Mouse (Mus musculus) layer of hippocampus, adult 11-12 months (tissue): ENCODE results near the gene Mpnd.
"Not testable (repeated sequence)": the region's sequence is repeated elsewhere in the genome, so short reads cannot be mapped to it uniquely, and the experiment has no call there.

Experiments used
- DNase-seq: peaks from one replicate; pipeline ENCODE4 v3.0.0; 2022; ENCODE audit warnings: low spot score

Mpnd gene

DNA sequence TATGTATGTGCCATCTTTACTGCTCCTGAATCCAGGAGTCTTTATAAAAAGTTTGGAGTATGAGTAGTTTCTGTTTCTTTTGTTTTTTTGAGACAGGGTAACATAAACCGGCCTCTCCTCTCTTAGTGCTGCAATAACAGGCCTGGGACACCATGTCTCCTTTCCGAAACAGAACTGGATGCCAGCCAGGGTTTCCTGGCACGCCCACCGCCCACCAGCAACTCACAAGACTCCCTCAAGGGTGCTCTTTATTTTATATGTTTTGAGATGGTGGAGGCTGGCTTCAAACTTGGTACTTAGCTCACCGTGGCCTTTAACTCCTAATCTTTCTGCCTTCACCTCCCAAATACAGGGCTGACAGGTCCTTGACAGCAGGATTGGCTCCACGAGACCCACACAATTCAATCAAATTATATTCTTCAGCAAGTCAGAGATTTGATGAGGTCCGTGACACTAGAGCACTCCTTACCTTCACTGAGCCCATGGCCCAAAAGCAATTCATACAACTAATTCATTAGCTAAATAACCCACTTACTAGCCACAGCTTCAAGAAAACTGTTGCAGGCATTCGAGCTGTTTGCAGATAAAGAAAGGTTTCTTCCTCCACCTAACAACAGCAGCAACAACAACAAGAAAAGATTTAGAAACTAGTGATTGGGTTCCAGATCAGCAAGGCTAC is 33.2 kb downstream of the Mpnd start:
- DNase-seq: no peak

DNA sequence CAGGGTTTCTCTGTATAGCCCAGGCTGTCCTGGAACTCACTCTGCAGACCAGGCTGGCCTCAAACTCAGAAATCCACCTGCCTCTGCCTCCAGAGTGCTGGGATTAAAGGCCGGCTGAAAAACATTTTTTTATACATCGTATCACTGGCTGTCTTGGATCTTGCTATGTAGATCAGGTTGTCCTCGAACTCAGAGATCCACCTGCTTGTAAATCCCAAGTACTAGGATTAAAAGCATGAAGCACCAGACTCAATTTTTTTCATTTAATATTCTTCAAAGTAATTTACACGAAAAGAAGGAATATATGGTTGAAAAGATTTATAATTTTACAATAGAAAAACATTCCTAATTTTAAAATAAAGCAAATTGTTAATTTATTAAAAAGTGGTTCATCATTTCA is 33.8 kb downstream of the Mpnd start:
- DNase-seq: no peak

- peak; percentile 97 for DNase-seq
These were observed 34.7 kb downstream of the Mpnd start, which contains the start of gene Chaf1a for GRCm38 (mm10) chr17:56040030-56040856. Gene Chaf1a (plus strand): TSS chr17:56040439.

DNA sequence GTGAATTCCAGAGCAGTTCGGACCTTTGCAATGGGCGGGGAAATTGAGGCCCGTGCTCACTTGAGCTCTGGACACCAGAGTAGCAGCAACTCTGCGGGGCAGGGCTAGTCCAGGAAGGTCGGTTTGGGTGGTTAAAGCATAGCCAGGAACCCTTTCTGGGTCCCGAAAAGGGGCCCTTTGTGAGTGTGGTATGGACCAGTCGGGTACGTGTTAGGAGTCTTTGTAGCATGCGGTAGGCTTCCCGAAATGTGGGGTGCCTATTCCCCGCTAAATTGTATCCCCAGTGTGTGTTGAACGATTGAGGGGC is 35.3 kb downstream of the Mpnd start:
- DNase-seq: no peak

DNA sequence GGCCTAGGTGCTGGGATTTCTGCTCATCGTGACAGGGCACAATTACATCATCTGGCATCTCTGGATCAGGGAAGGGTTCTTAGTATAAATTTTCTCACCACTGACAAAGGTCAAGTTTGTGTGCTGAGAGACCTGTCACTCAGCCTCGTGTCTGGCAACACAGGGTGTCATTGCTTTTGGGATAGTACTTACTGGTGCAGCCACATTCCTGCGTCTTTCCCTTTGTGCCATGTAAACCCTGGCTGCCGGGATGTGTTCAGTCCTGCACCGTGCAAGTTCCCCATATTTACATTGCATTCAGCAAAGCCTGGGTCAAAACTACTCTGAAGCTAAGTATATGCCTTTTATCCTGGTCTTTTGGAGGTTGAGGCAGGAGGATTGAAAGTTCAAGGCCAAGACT is 45.9 kb downstream of the Mpnd start:
- no peak for DNase-seq

GRCm38 (mm10) chr17:56054938-56055337 is 49.4 kb downstream of the Mpnd start:
- DNase-seq: no peak

- no peak for DNase-seq
These were observed 50.6 kb downstream of the Mpnd start for GRCm38 (mm10) chr17:56055945-56056678.

GRCm38 (mm10) chr17:56057381-56058120 is 52.0 kb downstream of the Mpnd start:
- no peak for DNase-seq

GRCm38 (mm10) chr17:56062081-56062480 is 56.6 kb downstream of the Mpnd start:
- DNase-seq: no peak

DNA sequence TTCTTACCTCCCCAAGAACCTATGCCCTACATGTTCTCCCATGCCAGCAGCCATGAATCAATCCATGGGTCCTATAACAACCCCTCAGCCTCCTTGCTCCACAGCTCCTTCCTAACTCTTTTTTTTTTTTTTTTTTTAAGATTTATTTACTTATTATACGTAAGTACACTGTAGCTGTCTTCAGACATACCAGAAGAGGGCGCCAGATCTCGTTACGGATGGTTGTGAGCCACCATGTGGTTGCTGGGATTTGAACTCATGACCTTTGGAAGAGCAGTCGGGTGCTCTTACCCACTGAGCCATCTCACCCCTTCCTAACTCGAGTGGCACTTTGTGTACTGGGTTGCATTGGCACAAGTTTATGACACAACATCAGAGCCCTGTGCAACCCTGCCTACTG is 60.2 kb downstream of the Mpnd start:
- not testable (repeated sequence) for DNase-seq
